Mouse (Mus musculus) bone marrow, adult 2 months (tissue): ENCODE data around the gene Dpysl5. TPM values are rescaled to one million over a fixed set of nuclear protein-coding genes. Genes with fewer than 3 reads are reported as not detected.

Experiments used
- H3K27ac ChIP-seq: fragments of 200-500 bp; 2 replicates; pipeline ENCODE4 v1.5.1; 2012; ENCODE audit warnings: low read depth, mild to moderate bottlenecking, control low read depth, inconsistent platforms, low read length; ENCODE audit not compliant: control insufficient read depth, poor library complexity, insufficient read depth
- H3K4me1 ChIP-seq: fragments of 200-500 bp; 2 replicates; pipeline ENCODE4 v1.6.1; 2011; ENCODE audit warnings: low read length; ENCODE audit not compliant: control insufficient read depth, insufficient read depth
- H3K4me3 ChIP-seq: fragments of 200-500 bp; replicated peaks from 2 replicates; pipeline ENCODE3; 2011; ENCODE audit warnings: mild to moderate bottlenecking, low read depth, low read length, control low read depth; ENCODE audit not compliant: control insufficient read depth
- CTCF ChIP-seq: fragments of 200-500 bp; IDR thresholded peaks from 2 replicates; pipeline ENCODE4 v1.5.1; 2011; ENCODE audit warnings: low read length, control low read depth; ENCODE audit not compliant: control insufficient read depth, insufficient read depth
- POLR2A ChIP-seq: fragments of 200-500 bp; IDR thresholded peaks from 2 replicates; pipeline ENCODE4 v1.6.1; 2011; ENCODE audit warnings: low read depth, mild to moderate bottlenecking, control low read depth, low read length, borderline replicate concordance; ENCODE audit not compliant: control insufficient read depth
- WGBS: fragments of 180-500 bp; shearing (Covaris S2); methylation state at CpG from one replicate; pipeline ENCODE4 v1.1.7; 2018; 5-methylcytosine and 5-hydroxymethylcytosine counted together
- polyA plus RNA-seq: library from polyadenylated mRNA; stranded (reverse); fragments of >200 nt; gene quantifications from 2 replicates; pipeline ENCODE4 v1.2.4, GENCODE M21; 2011; ENCODE audit warnings: low replicate concordance; ENCODE audit not compliant: missing spikeins, insufficient read depth, insufficient read length

Gene Dpysl5
- polyA plus RNA-seq, 1 experiment = 0.40 TPM

DNA sequence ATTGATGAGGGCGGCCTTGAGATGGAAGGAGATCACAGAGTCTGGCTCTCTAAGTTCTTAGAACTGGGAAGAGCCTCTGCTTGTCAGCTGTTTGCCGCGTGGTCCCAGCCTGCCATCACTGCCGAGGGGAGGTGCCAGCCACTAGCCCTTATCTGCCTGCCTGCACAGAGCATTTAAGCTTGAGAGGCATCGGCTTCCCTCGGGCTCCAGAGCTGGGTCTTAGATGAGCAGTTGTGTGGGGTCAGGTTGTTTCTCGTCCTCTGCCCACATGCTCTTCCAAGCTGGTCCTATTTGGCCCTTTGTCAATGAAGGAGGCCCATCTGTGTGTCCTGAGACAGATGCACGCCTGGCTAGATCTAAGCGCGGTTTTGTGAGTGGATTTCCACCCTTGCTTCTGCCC is 113.8 kb downstream of the Dpysl5 start:
- Histone ChIP-seq H3K4me1 (no peaks in the 10 kb centered on the region), H3K27ac (no peak overlapping the region), H3K4me3 (no peak overlapping the region)
- WGBS = 78% methylated on average over 10 of the region's 10 CpGs
- TF ChIP-seq CTCF (no peak), POLR2A (no peak)

GRCm38 (mm10) chr5:30825821-30826220 is 114.5 kb downstream of the Dpysl5 start:
- WGBS = 54% methylated on average over 6 of the region's 6 CpGs
- TF ChIP-seq CTCF (no peak), POLR2A (no peak)
- no peaks in the 10 kb centered on the region for H3K4me1 ChIP-seq
- no peak overlapping the region for H3K27ac ChIP-seq
- H3K4me3 ChIP-seq = no peak overlapping the region

DNA sequence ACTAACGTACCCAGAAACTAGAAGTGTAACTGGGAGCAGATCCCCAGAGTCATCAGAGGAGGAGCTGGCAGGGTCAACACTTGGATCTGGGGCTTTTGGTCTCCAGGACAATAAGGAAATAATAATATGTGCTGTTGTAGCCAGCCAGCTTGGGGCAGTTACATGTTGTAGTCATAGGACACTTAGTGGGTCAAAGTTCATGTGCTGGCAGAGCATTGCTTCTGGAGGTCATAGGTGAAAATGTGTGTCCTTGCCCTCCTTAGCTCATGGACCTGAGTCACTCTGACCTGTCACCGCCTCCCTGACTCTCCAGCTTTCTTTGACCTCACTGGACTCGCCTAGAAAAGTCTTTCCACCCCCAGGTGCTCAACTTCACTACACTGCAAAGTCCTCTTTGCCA is 122.1 kb downstream of the Dpysl5 start:
- no peaks in the 10 kb centered on the region for H3K4me1 ChIP-seq
- no peak overlapping the region for H3K27ac ChIP-seq
- TF ChIP-seq POLR2A (no peak), CTCF (no peak)
- WGBS = 77% methylated on average over 3 of the region's 3 CpGs
- no peak overlapping the region for H3K4me3 ChIP-seq

- H3K4me3 ChIP-seq = no peak overlapping the region
- H3K27ac ChIP-seq = no peak overlapping the region
- WGBS = 76% methylated on average over 2 of the region's 2 CpGs
- H3K4me1 ChIP-seq = no peaks in the 10 kb centered on the region; the same call in 1 of the 2 replicates
- no peak for TF ChIP-seq CTCF
- TF ChIP-seq POLR2A = no peak
Measured at GRCm38 (mm10) chr5:30839731-30840130, 128.4 kb downstream of the Dpysl5 start.

- TF ChIP-seq CTCF (no peak), POLR2A (no peak)
- 69% methylated on average over 3 of the region's 3 CpGs for WGBS
- H3K4me3 ChIP-seq = no peak overlapping the region
- no peaks in the 10 kb centered on the region; the same call in 1 of the 2 replicates for H3K4me1 ChIP-seq
- H3K27ac ChIP-seq = no peak overlapping the region
Measured at GRCm38 (mm10) chr5:30841896-30842295, 130.5 kb downstream of the Dpysl5 start.

Other genes with a start within 250 kb of the Dpysl5 start
- gene Otof, start 249.6 kb upstream of the Dpysl5 start, polyA plus RNA-seq = not detected in 2 replicates
- gene 1700001C02Rik, start 245.5 kb upstream of the Dpysl5 start, polyA plus RNA-seq = not detected in 2 replicates
- gene Cib4, start 165.7 kb upstream of the Dpysl5 start, polyA plus RNA-seq = not detected in 2 replicates
- gene Kcnk3, start 123.4 kb upstream of the Dpysl5 start, polyA plus RNA-seq = 0.40 TPM in 1 of 2 replicates, not detected in the other
- 7.7 and 17.0 TPM in 2 replicates for gene Slc35f6, start 63.6 kb upstream of the Dpysl5 start, polyA plus RNA-seq
- 161 and 187 TPM in 2 replicates for gene Cenpa, start 44.8 kb upstream of the Dpysl5 start, polyA plus RNA-seq
- gene Mapre3, start 103.1 kb downstream of the Dpysl5 start, polyA plus RNA-seq = 1.3 and 2.4 TPM in 2 replicates
- 15.3 and 29.1 TPM in 2 replicates for gene Tmem214, start 156.4 kb downstream of the Dpysl5 start, polyA plus RNA-seq
- 5.4 and 6.2 TPM in 2 replicates for gene Agbl5, start 177.1 kb downstream of the Dpysl5 start, polyA plus RNA-seq
- gene Ost4, start 196.2 kb downstream of the Dpysl5 start, polyA plus RNA-seq = 147 and 148 TPM in 2 replicates
- gene Emilin1, start 201.8 kb downstream of the Dpysl5 start, polyA plus RNA-seq = 9.3 and 17.6 TPM in 2 replicates
- gene Khk, start 209.9 kb downstream of the Dpysl5 start, polyA plus RNA-seq = 42.6 and 45.4 TPM in 2 replicates
- 1.0 TPM in 1 of 2 replicates, not detected in the other for gene Cgref1, start 234.0 kb downstream of the Dpysl5 start, polyA plus RNA-seq
- gene Preb, start 248.8 kb downstream of the Dpysl5 start, polyA plus RNA-seq = 138 and 214 TPM in 2 replicates